In genomic region chr19:26767454-26767853, GRCm38 (mm10) we compare ENCODE assay signal across 24 mouse cellular contexts.
DNase-seq lines count a peak whose midpoint lies in the region; ATAC-seq lines count a peak whose summit lies in the region.
"Had no signal": no experiment of that assay in that cellular context is flagged by ENCODE, and none has a peak within 500 bp of the region (broad histone marks: within the 10 kb centered on the region; RNA-seq: fewer than 3 reads in every experiment).

No protein-coding gene starts in this region.

- no peaks in the 10 kb centered on the region for H3K4me1 ChIP-seq in heart, embryonic 10.5 days
- no peaks in the 10 kb centered on the region for H3K4me1 ChIP-seq in heart, embryonic 11.5 days (ENCODE audit: control insufficient read depth, insufficient read depth, low read length)
- peaks cover 48% of the 10 kb centered on the region for H3K4me1 ChIP-seq in midbrain, embryonic 13.5 days (replicated peaks)
- H3K4me1 ChIP-seq in midbrain, embryonic 11.5 days (ENCODE audit: control insufficient read depth, insufficient read depth, low read length) = peaks cover 26% of the 10 kb centered on the region
- peaks cover 36% of the 10 kb centered on the region for H3K4me1 ChIP-seq in neural tube, embryonic 15.5 days
- H3K4me1 ChIP-seq: intestine, embryonic 15.5 days had no signal

- no peak overlapping the region for H3K27ac ChIP-seq in heart, embryonic 10.5 days
- H3K27ac ChIP-seq in heart, embryonic 11.5 days (ENCODE audit: low read depth, low read length) = no peak overlapping the region
- 0 out of 2 replicates have a peak overlapping the region, but pooled peaks have one; percentile 0 for H3K27ac ChIP-seq in midbrain, embryonic 13.5 days
- no peak overlapping the region for H3K27ac ChIP-seq in midbrain, embryonic 11.5 days (ENCODE audit: low read depth, low read length)
- H3K27ac ChIP-seq in neural tube, embryonic 15.5 days (replicated peaks) = peak overlapping the region; percentile 93
- H3K27ac ChIP-seq: embryonic facial prominence, embryonic 10.5 days; intestine, embryonic 15.5 days; left cerebral cortex, adult 2 months; limb, embryonic 10.5 days had no signal

- WGBS in heart, embryonic 10.5 days = 90% methylated on average over 13 of the region's 13 CpGs
- 88% methylated on average over 13 of the region's 13 CpGs for WGBS in heart, embryonic 11.5 days (ENCODE audit: insufficient replicate concordance)
- WGBS in midbrain, embryonic 13.5 days = 92% methylated on average over 13 of the region's 13 CpGs
- 93% methylated on average over 13 of the region's 13 CpGs for WGBS in midbrain, embryonic 11.5 days
- WGBS in neural tube, embryonic 15.5 days = 88% methylated on average over 13 of the region's 13 CpGs

- no peak for ATAC-seq in heart, embryonic 11.5 days (replicated peaks; ENCODE audit: insufficient number of reproducible peaks, low FRiP score, low TSS enrichment)
- ATAC-seq in midbrain, embryonic 13.5 days = no peak
- ATAC-seq in midbrain, embryonic 11.5 days (ENCODE audit: low FRiP score) = no peak
- no peak for ATAC-seq in neural tube, embryonic 15.5 days (ENCODE audit: low FRiP score)
- ATAC-seq: forebrain, postnatal 0 days; intestine, embryonic 15.5 days had no signal

- H3K36me3 ChIP-seq in heart, embryonic 10.5 days = peaks cover 8% of the 10 kb centered on the region; the same call in 1 of the 2 replicates
- H3K36me3 ChIP-seq in heart, embryonic 11.5 days (ENCODE audit: control insufficient read depth, insufficient read depth, low read length) = peaks cover 2% of the 10 kb centered on the region; the same call in 1 of the 2 replicates
- peaks cover 10% of the 10 kb centered on the region; the same call in 1 of the 2 replicates for H3K36me3 ChIP-seq in midbrain, embryonic 13.5 days
- H3K36me3 ChIP-seq in midbrain, embryonic 11.5 days (ENCODE audit: control insufficient read depth, insufficient read depth, low read length) = no peaks in the 10 kb centered on the region
- peaks cover 6% of the 10 kb centered on the region for H3K36me3 ChIP-seq in neural tube, embryonic 15.5 days
- H3K36me3 ChIP-seq: intestine, embryonic 15.5 days had no signal

- H3K9me3 ChIP-seq in heart, embryonic 10.5 days = no peaks in the 10 kb centered on the region
- no peaks in the 10 kb centered on the region for H3K9me3 ChIP-seq in heart, embryonic 11.5 days (replicated peaks; ENCODE audit: control insufficient read depth, low read length)
- H3K9me3 ChIP-seq in midbrain, embryonic 13.5 days = no peaks in the 10 kb centered on the region
- no peaks in the 10 kb centered on the region for H3K9me3 ChIP-seq in midbrain, embryonic 11.5 days (ENCODE audit: control insufficient read depth, low read length)
- H3K9me3 ChIP-seq in neural tube, embryonic 15.5 days (replicated peaks) = no peaks in the 10 kb centered on the region
- H3K9me3 ChIP-seq: embryonic facial prominence, embryonic 10.5 days; intestine, embryonic 15.5 days; limb, embryonic 10.5 days; megakaryocyte, embryonic 14.5 days had no signal

- peak; percentile 26 for DNase-seq in cerebellum, adult 11 months
- no peak for DNase-seq in cerebellum, postnatal 4 days (ENCODE audit: low spot score in 2 of 2)
- peak; percentile 65 for DNase-seq in heart, embryonic 10.5 days (ENCODE audit: low spot score)
- no peak for DNase-seq in midbrain, embryonic 11.5 days (ENCODE audit: low spot score, missing footprints)
- no peak for DNase-seq in adrenal gland, adult 8-10 months
- DNase-seq: adrenal gland, postnatal 14 days; forebrain, postnatal 0 days; heart, postnatal 36 days; kidney, adult 9 months; kidney, postnatal 25 days; lung, adult 18-20 months; lung, postnatal 14 days; right cerebral cortex, postnatal 14 days; spleen, adult 18-20 months; thymus, postnatal 4 days had no signal

- H3K4me2 ChIP-seq in heart, embryonic 11.5 days = no peak overlapping the region
- no peak overlapping the region for H3K4me2 ChIP-seq in midbrain, embryonic 13.5 days (replicated peaks)
- H3K4me2 ChIP-seq in midbrain, embryonic 11.5 days = no peak overlapping the region
- no peak overlapping the region for H3K4me2 ChIP-seq in neural tube, embryonic 15.5 days
- H3K4me2 ChIP-seq: intestine, embryonic 15.5 days; liver, embryonic 11.5 days had no signal

- H3K27me3 ChIP-seq in heart, embryonic 10.5 days (ENCODE audit: insufficient read depth, poor library complexity, severe bottlenecking) = no peaks in the 10 kb centered on the region
- no peaks in the 10 kb centered on the region for H3K27me3 ChIP-seq in heart, embryonic 11.5 days (ENCODE audit: control insufficient read depth, insufficient read depth, low read length)
- H3K27me3 ChIP-seq in midbrain, embryonic 13.5 days = no peaks in the 10 kb centered on the region
- no peaks in the 10 kb centered on the region for H3K27me3 ChIP-seq in midbrain, embryonic 11.5 days (ENCODE audit: control insufficient read depth, insufficient read depth, low read length)
- no peaks in the 10 kb centered on the region for H3K27me3 ChIP-seq in neural tube, embryonic 15.5 days (replicated peaks)
- H3K27me3 ChIP-seq: intestine, embryonic 15.5 days; megakaryocyte, embryonic 14.5 days had no signal

- H3K4me3 ChIP-seq in heart, embryonic 10.5 days = no peak overlapping the region
- H3K4me3 ChIP-seq in heart, embryonic 11.5 days (ENCODE audit: low read depth, low read length) = no peak overlapping the region
- no peak overlapping the region for H3K4me3 ChIP-seq in midbrain, embryonic 13.5 days (replicated peaks)
- H3K4me3 ChIP-seq in midbrain, embryonic 11.5 days (ENCODE audit: low read depth, low read length) = no peak overlapping the region
- H3K4me3 ChIP-seq in neural tube, embryonic 15.5 days (replicated peaks) = no peak overlapping the region
- H3K4me3 ChIP-seq: embryonic facial prominence, embryonic 10.5 days; intestine, embryonic 15.5 days; left cerebral cortex, adult 2 months; limb, embryonic 10.5 days; megakaryocyte, embryonic 14.5 days had no signal

- H3K9ac ChIP-seq in heart, embryonic 11.5 days (ENCODE audit: low read depth, low read length) = no peak overlapping the region
- H3K9ac ChIP-seq in midbrain, embryonic 13.5 days (replicated peaks) = no peak overlapping the region
- no peak overlapping the region for H3K9ac ChIP-seq in midbrain, embryonic 11.5 days (ENCODE audit: low read length)
- no peak overlapping the region for H3K9ac ChIP-seq in neural tube, embryonic 15.5 days (replicated peaks)
- H3K9ac ChIP-seq: forebrain, postnatal 0 days; intestine, embryonic 15.5 days had no signal

Comparison
In these comparisons a context has a peak if more than half of its experiments do, and no peak if none do; other contexts are left out.
1. DNase-seq: peak in cerebellum, adult 11 months (single experiment) and heart, embryonic 10.5 days (single experiment); none in cerebellum, postnatal 4 days (0 of 2), midbrain, embryonic 11.5 days (single experiment) and adrenal gland, adult 8-10 months (single experiment).
2. H3K27ac ChIP-seq: peak in midbrain, embryonic 13.5 days (single experiment) and neural tube, embryonic 15.5 days (single experiment); none in heart, embryonic 10.5 days (single experiment), heart, embryonic 11.5 days (single experiment) and midbrain, embryonic 11.5 days (single experiment).